Mouse (Mus musculus) testis, postnatal 14 days (tissue): ENCODE measurements around the gene Slc25a18.

Source experiments
- DNase-seq: peaks from one replicate; pipeline ENCODE4 v3.0.0; 2021; ENCODE audit warnings: low spot score

Slc25a18 gene

GRCm38 (mm10) chr6:120841754-120842153, 68.4 kb downstream of the Slc25a18 start:
- no peak for DNase-seq
